Mouse (Mus musculus): ENCODE results near the gene Gm42878. TPM values are rescaled to one million over a fixed set of nuclear protein-coding genes. Genes with fewer than 3 reads are reported as not detected.

Gm42878 gene
- total RNA-seq (2021) = not detected
- long read RNA-seq, experiment 1 = 0 reads
- long read RNA-seq, experiment 2 = 0 reads

DNA sequence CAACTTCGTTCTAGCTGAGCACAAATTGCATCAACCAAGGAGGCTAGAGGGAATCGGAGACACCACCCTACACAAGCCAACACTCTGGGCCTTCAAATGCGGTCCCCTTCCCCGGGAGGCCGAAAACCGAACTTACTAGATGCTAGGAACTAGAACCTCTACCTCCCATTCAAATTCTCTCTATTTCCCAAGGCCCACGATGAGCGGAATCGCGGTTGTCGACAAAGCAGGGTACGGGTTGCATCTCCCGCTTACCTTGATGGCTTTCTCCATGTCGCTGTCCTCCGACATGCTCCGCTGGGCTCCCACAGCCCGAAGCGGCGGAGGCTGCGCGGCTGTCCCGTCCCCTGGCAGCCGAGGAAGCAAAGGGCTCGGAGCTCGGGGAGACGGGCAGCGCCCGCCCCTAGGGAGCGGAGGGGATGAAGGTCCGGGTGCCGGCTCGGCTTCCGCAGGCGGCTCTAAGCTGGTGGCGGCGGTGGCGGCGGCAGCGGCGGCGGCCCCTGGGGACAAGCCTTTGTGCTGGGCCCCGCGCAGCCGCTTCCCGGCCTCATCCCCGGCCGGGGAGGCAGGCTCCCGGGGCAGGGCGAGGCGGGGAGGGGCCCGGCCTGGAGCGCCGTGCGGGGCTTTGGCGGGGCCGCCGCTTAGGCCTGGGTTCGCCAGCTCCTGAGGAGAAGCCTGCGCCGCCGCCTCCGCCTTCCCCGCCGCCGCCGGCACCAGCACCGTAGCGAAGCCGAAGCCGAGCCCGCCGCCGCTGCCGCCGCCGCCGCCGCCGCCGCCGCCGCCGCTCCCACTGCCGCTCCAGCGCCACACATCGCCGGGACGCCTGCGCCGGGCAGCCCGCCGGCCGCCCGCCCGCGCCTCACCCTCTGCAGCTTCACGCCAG lies at the start of gene Gm42878, which contains the start of gene Adam1a:
Gm42878 (minus strand) TSS at position 573 of the 883 bp plus-strand sequence.
Adam1a (minus strand) TSS at position 573 of the 883 bp plus-strand sequence.
- DNase-seq (ENCODE audit: low spot score) = peak; percentile 18

DNA sequence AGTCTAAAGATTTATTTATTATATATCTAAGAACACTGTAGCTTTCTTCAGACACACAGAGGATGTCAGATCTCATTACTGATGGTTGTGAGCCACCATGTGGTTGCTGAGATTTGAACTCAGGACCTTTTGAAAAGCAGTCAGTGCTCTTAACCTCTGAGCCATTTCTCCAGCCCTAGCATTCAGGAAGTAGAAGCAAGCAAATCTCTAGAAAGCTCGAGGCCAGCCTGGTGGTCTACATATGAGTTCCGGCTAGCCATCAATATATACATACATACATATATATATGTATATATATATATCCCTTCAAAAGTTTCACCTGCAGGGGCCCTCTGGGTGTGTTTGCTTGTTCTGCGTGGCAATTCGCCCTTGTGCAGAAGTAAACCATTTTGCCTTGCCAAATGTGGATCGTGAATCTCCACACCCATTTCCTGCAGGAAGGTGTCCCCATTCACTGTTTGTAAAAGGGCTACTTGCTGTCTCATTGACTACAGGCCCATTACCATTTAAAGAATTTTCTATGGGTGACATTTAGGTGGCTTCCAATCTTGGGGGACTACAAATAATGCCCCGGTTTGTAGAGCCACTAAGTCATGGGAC lies 49.5 kb upstream of the Gm42878 start:
- no peak for DNase-seq (ENCODE audit: low spot score)

- peak; percentile 88 for DNase-seq (ENCODE audit: low spot score)
These were observed 48.4 kb upstream of the Gm42878 start, which contains the start of gene Aldh2 for GRCm38 (mm10) chr5:121593451-121594401. TSS of gene Aldh2 (minus strand) at chr5:121593824.

DNA sequence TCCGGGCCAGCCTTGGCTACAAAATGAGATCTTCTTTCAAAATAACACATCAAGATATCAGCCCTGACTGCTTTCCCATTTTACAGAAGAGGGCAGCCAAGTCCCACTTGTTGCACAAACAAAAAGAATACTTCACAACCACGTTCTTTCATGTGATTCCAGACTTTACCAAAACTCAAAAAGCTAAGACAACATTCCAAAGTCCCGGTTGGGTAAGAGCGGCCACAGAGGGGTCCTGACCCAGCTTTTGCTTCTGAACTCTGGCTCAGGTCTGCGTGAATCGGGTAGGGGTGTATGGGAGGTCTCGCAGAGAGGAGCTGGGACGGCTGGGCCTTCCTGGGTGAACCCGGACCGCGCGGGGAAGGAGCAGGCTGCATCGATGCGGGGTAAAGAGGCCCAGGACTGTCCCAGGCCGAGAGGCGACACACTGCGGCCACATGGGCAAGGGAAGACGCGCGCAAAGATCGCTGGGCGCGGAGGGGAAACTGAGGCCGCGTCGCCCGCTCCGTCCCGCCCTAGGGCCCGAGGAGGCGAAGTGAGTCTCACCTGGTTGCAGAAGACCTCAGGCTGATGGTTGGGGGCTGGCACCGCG lies 47.6 kb upstream of the Gm42878 start:
- peak; percentile 27 for DNase-seq (ENCODE audit: low spot score)

DNA sequence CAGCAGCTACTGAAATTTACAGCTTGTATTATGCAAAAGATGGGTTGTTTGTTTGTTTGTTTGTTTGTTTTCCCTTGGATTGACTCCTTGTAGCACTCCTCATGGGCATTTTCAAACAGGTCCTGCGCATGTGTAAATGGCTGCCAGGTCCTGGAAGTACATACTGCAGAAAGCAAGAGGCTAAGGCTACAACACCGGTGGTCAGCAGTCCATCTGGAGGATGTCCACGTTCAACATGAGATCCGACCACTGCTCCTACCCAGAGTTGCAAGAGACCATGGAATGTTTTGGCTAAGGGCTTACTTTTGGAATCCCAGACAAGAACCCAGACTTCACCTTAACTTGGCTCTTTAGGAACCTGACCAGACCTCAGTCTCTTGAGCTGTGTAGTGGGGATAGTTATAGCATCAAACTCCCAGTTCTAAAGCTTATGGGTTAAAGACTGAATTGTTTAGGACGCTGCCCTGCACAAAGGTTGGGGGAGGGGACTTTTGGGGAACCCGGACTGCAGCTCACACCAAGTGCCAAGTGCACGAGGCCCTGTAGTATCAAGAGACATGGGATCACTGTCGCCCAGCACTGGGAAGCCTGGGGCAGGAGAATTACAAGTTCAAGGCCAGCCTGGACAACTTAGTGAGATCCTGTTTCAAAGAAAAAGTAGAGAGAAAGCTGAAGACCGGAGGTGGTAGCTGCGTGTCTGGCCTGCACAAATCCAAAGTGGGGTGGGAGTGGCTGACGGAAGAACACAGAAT lies 47.0 kb upstream of the Gm42878 start:
- DNase-seq (ENCODE audit: low spot score) = no peak

DNA sequence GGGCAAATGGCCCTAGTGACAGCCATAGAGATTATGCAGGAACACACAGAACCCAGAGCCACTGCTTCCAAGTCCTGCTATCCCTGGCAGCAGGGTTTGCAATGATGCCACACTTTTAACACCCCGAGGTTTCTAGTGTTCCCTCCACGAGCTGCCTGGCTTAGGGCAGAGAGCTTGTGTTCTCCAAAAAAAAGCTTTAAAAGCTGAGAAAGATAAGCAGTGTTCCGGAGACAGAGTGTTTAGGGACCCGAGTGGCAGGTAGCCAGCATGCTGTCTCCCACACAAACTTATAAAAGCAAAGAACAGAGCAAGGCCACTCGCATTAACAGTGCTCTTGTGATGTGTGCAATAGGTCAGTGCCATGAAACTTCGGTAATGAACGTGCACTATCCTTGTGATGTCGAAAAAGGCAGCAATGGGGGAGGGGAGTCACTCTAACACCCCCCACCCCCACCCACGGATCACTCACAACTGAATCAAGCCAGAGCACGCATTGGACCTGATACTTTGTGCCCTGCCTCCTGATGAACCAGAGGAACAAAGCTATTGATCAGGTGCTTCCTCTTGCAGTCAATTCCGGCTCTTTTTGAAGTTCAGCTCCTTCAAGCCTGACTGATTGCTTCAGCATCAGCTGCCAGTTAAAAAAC lies 46.3 kb upstream of the Gm42878 start:
- no peak for DNase-seq (ENCODE audit: low spot score)

DNA sequence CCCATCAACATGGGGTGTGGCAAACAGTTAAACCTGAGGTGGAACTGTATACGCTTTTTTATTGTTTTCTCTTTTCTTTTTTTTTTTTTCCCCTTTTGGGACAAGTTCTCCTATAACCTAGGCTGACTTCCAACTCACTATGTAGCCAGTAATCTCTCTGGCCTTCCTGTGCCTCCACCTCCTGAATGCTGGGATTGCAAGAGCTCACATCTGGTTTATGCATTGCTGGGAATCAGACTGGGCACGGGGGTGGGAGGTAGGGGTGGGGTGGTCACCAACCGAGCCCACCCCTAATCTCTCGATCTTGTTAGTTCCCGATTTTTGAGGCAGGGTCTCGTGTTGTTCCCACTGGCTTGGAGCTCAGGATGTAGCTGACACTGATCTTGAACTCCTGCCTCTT lies 44.6 kb upstream of the Gm42878 start:
- no peak for DNase-seq (ENCODE audit: low spot score)

GRCm38 (mm10) chr5:121586400-121587039 lies 41.2 kb upstream of the Gm42878 start:
- DNase-seq (ENCODE audit: low spot score) = peak; percentile 64

DNA sequence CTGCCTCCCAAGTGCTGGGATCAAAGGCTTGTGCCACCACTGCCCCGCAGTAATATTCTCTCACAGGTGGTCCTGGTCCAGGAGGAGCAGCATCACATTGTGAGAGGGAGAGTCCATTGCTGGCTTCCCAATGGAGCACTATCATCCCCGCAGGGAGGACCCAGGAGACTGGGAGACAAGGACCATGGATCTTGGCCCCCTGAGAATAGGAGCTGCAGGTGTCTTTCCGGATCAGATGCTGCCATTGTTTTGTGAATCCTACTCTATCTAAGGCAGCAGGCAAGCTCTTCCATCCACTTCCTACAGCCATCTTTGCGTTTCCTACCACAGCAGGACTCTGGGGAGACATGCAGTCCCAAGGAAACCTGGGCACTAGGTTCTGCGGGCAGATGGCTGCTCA lies 40.4 kb upstream of the Gm42878 start:
- no peak for DNase-seq (ENCODE audit: low spot score)

DNA sequence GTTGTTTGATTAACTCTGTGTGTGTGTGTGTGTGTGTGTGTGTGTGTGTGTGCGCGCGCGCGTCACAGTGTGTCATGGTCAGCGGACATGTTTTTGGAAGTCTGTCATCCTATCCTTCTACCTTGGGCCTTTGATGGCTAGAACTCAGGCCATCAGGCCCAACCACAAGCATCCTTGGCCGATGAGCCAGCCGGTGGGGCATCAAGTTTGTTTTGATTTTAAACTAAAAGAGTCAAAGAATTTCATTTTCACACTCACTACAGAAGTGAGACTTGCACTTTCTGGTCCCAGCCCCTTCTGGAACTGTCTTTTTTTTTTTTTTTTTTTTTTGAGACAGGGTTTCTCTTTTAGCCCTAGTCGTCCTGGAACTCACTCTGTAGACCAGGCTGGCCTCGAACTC lies 39.7 kb upstream of the Gm42878 start:
- no peak for DNase-seq (ENCODE audit: low spot score)

- peak; percentile 97 for DNase-seq (ENCODE audit: low spot score)
These were observed 38.7 kb upstream of the Gm42878 start for GRCm38 (mm10) chr5:121583765-121584501.

DNA sequence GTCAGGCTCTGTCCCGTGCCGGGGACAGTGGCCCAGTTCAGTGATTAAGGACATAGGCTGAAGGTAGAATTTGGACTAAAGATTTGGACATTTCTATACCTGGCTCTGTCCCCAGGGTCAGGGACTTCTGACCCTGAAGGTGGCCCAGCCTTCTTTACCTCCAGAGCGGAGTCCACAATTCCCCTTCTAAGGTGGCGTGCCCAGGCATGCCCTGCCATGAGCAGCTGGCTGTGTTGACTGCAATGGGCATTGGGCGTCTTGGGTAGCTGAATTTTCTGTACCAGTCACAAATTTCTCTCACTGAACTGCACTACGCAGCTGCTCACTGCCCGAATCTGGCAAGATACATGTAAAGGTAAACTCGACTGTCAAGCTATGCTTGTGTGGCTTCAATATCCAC lies 36.7 kb upstream of the Gm42878 start:
- no peak for DNase-seq (ENCODE audit: low spot score)

DNA sequence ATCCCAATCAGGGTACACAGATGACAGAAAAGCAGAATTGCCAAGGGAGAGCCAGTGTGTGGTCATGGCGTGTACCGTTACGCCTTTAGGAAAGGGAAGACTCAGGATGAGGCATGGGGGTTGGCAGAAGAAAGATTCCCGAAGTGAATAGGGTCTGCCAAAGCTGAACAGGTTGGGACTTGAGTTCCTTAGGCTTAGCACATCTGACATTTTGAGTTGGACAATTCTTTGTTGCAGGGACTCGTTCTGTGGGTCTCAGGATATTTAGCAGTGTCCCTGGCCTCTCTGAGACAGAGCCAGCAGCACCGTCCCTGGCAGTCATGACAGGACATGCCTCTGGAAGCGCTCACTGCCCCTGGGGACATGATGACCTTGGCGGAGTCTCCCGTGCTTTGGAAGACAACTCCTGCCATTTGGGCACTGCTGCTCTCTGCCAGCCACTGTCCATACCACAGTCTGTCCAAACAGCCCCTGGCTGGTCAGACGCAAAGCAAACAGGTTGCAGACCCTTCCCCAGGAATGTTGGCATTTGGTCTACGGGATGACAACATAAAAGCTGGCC lies 31.7 kb upstream of the Gm42878 start:
- DNase-seq (ENCODE audit: low spot score) = peak; percentile 81

DNA sequence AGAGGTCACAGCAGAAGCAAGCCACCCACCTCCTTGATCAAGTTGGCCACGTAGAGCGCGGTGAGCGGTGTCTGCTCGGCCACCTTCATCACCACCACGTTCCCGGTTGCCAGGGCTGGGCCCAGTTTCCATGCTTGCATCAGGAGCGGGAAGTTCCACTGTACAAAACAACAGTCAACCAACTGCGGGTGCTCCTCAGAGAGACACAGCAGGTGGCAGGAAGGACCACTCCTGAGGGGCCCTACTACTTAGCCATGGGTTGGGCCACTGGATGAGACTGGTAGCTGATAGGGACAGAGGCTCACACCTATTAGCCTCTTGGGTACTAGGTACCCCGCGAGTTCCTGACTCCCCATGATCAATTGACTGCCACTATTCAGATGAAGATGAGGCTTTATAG lies 30.6 kb upstream of the Gm42878 start:
- no peak for DNase-seq (ENCODE audit: low spot score)

DNA sequence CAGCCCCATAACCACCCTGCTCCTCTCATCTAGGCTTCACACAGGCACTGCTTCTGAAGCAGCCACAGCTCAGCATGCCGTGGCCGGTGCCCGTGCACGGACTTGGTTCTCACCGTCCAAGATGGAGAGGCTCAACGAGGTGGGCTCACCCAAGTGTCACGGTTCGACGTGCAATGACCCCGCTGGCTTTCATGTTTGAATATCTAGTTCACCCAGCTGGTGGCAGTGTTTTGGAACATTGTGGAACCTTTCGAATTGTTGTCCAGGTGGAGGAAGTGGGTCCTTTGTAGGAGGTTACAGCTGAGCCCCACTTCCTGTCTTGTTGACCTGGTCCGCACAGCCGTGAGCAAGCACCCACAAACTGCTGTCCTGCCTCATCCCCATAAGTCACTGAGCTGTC lies 28.9 kb upstream of the Gm42878 start:
- DNase-seq (ENCODE audit: low spot score) = no peak

GRCm38 (mm10) chr5:121570787-121571186 lies 25.5 kb upstream of the Gm42878 start:
- DNase-seq (ENCODE audit: low spot score) = no peak

DNA sequence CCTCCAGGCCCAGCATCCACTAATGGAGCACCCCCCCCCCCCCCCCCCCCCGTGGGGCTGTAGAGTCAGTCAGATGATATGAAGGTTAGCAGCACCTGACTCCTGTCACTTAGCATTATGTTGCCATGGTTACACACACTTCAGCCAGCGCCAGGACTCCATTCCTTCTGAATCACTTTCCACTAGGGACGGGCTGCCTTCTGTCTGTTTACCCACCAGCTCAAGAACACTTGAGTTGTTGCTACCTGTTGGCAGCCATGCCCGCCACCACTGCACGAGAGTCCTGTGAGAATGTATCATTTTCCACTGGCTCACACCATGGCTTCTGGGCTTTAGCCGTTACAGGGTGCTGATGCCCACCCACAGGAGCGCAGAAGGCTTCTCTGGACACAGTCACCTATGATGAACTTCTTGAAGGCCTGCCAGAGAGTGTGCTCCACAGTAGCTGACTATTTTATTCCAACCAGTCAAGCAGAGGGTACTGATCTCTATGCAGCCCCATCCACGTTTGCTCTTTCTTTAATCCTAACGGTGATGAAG lies 24.7 kb upstream of the Gm42878 start:
- no peak for DNase-seq (ENCODE audit: low spot score)
